Mouse (Mus musculus): ENCODE results near the gene Gm8024. TPM values are rescaled to one million over a fixed set of nuclear protein-coding genes. Genes with fewer than 3 reads are reported as not detected.
"Not testable (repeated sequence)": the region's sequence is repeated elsewhere in the genome, so short reads cannot be mapped to it uniquely, and the experiment has no call there.

The Gm8024 gene
- not detected for total RNA-seq (2021)

DNA sequence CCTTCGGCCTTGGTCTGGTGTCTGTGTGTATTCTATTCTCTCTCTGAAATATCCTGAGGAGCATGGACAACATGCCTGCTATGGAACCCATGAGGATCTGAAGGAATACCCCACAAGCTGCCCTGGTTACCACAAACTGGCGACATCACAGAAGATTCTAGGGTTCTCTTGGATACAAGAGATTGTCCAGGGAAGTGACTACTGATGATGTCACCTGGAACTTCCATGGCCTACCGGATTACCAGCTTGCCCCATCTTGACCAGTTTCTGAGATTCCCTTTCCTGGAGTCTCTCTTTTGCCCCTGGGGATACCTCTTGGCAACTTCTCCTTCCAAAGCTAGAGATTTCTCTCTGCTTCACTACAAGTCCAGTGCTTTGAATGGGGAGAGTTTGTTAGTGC is at the start of gene Gm8024:
TSS of gene Gm8024 (minus strand) at position 101 of the 400 bp plus-strand sequence.
- DNase-seq (ENCODE audit: low spot score); intact Hi-C loops (cut with DNase I): not testable (repeated sequence)

DNA sequence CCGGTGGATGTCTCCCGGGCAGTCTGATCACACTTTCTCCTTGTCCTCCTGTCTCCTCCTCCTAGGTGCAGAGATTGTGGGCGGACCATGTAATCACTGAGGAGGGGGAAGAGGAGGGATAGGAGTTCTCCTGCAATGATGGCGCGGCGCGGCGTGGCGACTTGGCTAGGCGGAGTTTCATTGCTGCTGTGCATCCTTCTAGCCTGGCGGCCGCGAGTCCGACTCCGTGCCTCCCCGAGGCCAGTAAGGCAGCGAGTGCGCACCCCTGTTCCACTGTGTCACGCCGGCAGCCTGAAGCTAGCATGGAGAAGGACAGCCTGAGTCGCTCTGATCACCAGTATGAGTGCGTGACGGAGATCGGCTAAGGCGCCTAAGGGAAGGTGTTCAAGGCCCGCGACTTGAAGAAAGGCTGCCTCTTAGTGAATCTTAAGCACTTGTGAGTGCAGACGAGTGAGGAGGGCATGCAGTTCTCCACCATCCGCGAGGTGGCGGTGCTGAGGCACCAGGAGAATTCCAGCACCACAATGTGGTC is 19.2 kb upstream of the Gm8024 start:
- DNase-seq (ENCODE audit: low spot score); intact Hi-C loops (cut with DNase I): not testable (repeated sequence)

DNA sequence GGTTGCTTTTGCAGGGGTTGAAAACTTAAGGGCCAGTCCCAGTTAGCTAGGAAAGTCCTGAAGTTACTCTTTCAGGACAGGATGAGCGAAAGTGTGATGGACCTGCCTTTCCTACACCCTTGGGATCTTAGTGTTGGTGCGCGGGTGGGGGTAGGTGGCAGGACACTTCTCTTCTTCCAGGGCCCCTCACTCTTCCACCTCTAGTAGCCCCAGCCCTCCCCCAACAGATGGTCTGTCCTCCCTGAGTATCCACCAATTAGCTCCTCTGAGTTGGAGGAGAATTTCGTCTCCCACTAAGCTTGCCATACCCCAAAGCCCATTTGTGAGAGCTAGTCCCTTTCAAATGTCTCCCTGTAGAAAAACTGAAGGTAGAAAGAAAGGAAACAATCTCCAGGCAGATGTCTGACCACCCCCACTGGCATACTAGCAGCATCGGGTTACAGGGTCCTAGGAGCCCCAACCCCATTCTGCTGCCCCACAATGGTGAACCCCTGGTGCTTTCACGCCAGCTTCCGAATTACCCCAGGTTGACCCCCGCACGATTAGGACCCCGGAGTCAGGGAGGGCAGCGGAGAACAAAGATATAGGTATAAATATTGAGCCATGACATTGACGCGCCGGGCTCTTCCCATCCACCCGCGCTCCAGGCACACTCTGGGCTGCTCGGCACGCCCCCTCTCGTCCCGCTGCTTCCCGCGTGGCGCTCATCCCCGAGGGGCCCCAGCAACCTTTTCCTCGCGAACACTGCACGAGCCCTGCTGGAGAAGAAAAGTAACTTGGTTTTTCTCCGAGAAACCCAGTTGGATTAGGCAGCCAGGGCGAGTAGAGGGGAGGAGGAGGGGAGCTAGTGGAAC is 18.5 kb upstream of the Gm8024 start:
- DNase-seq (ENCODE audit: low spot score); intact Hi-C loops (cut with DNase I): not testable (repeated sequence)

DNA sequence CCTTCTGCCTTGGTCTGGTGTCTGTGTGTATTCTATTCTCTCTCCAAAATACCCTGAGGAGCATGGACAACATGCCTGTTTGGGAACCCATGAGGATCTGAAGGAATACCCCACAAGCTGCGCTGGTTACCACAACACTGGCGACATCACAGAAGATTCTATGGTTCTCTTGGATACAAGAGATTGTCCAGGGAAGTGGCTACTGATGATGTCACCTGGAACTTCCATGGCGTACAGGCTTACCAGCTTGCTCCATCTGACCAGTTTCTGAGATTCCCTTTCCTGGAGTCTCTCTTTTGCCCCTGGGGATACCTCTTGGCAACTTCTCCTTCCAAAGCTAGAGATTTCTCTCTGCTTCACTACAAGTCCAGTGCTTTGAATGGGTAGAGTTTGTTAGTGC is 21.8 kb downstream of the Gm8024 start, which contains the start of gene Gm8020:
TSS of gene Gm8020 (minus strand) at position 101 of the 400 bp plus-strand sequence.
- intact Hi-C loops (cut with DNase I); DNase-seq (ENCODE audit: low spot score): not testable (repeated sequence)

Other genes starting within 250 kb of the Gm8024 start
- gene Gm9611, start 226.9 kb downstream of the Gm8024 start, total RNA-seq (2021): not detected
- not detected for gene Gm7995, start 214.1 kb downstream of the Gm8024 start, total RNA-seq (2021)
- gene Gm8005, start 84.6 kb downstream of the Gm8024 start, total RNA-seq (2021): not detected
- not detected for gene Gm8011, start 60.4 kb downstream of the Gm8024 start, total RNA-seq (2021)
- gene Gm8020, start 21.9 kb downstream of the Gm8024 start, total RNA-seq (2021): not detected
- gene Gm17124, start 75.6 kb upstream of the Gm8024 start, total RNA-seq (2021): not detected
- not detected for gene Gm3633, start 117.6 kb upstream of the Gm8024 start, total RNA-seq (2021)
- not detected for gene Gm10378, start 131.7 kb upstream of the Gm8024 start, total RNA-seq (2021)
- not detected for gene Gm3015, start 244.5 kb upstream of the Gm8024 start, total RNA-seq (2021)